ENCODE assay signal across 8 mouse cellular contexts in the genomic region with DNA sequence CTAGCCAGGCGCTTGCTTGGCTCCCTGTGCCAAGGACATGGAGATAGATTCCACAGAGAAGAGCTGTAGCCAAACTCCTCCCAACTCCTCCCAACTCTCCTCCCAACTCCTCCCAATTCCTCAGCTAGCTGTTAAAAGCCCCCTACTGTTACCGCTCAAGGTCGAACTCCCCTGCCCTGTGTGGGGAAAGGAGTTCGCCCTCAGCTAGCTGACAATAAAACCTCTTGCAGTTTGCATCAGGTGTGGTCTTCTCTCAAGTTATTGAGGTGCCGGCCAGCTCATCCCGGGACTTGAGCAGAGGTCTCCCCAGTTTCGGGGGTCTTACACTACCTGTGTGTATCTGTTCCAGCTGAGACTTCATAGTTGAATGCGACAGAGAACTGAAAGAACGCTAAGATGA. TPM values are rescaled to one million over a fixed set of nuclear protein-coding genes. Genes with fewer than 3 reads are reported as not detected.
DNase-seq lines count a peak whose midpoint lies in the region; ATAC-seq and TF ChIP-seq lines count a peak whose summit lies in the region.
"Not testable (repeated sequence)": the region's sequence is repeated elsewhere in the genome, so short reads cannot be mapped to it uniquely, and the experiment has no call there.
"Had no signal": no experiment of that assay in that cellular context is flagged by ENCODE, and none has a peak within 500 bp of the region (broad histone marks: within the 10 kb centered on the region; RNA-seq: fewer than 3 reads in every experiment).

No protein-coding gene starts in this region.

- not testable (repeated sequence) for H3K9me3 ChIP-seq in embryonic facial prominence, embryonic 15.5 days (replicated peaks); limb, embryonic 15.5 days

- H3K27me3 ChIP-seq in embryonic facial prominence, embryonic 15.5 days; limb, embryonic 15.5 days; testis, adult 2 months (ENCODE audit: control insufficient read depth, insufficient read depth, low read length): not testable (repeated sequence)

- not testable (repeated sequence) for TF ChIP-seq CTCF in layer of hippocampus, adult 2 months (conservative IDR thresholded peaks at IDR 0.05); testis, adult 2 months (IDR thresholded peaks at IDR 0.05; ENCODE audit: control insufficient read depth, insufficient read depth, insufficient replicate concordance, low read depth, low read length)

- not testable (repeated sequence) for H3K4me3 ChIP-seq in embryonic facial prominence, embryonic 15.5 days (replicated peaks); layer of hippocampus, adult 2 months; limb, embryonic 15.5 days; testis, adult 2 months (ENCODE audit: control insufficient read depth, low read depth, low read length)

- TF ChIP-seq POLR2A in testis, adult 2 months (IDR thresholded peaks at IDR 0.05; ENCODE audit: control insufficient read depth, low read depth, low read length) = not testable (repeated sequence)

- not testable (repeated sequence) for ATAC-seq in embryonic facial prominence, embryonic 15.5 days (ENCODE audit: insufficient number of reproducible peaks, low FRiP score, low TSS enrichment, low read depth); limb, embryonic 15.5 days (ENCODE audit: insufficient number of reproducible peaks, low FRiP score, low TSS enrichment, low read depth)

- H3K36me3 ChIP-seq in embryonic facial prominence, embryonic 15.5 days; limb, embryonic 15.5 days; testis, adult 2 months (ENCODE audit: control insufficient read depth, insufficient read depth, low read length): not testable (repeated sequence)

- peak; percentile 92 for DNase-seq in ES-CJ7 (ENCODE audit: low read depth, low spot score)
- peak; percentile 28 for DNase-seq in WW6 (ENCODE audit: low read depth, low spot score)
- not testable (repeated sequence) for DNase-seq in layer of hippocampus, adult 2 months (ENCODE audit: low spot score in 2 of 2)
- DNase-seq in thymus, postnatal 25 days = peak; percentile 22

- 0 out of 2 replicates have a peak overlapping the region, but pooled peaks have one; percentile 28 for H3K27ac ChIP-seq in embryonic facial prominence, embryonic 15.5 days (replicated peaks)
- H3K27ac ChIP-seq in layer of hippocampus, adult 2 months = peak overlapping the region; percentile 74
- H3K27ac ChIP-seq in limb, embryonic 15.5 days = peak overlapping the region; percentile 35; the same call in 1 of the 2 replicates
- H3K27ac ChIP-seq in testis, adult 2 months (ENCODE audit: control insufficient read depth, insufficient read depth, low read depth, low read length) = peak overlapping the region; percentile 69

- WGBS in embryonic facial prominence, embryonic 15.5 days = 68% methylated on average over 8 of the region's 9 CpGs
- 63% methylated on average over 9 of the region's 9 CpGs for WGBS in limb, embryonic 15.5 days

- not testable (repeated sequence) for H3K4me1 ChIP-seq in embryonic facial prominence, embryonic 15.5 days; limb, embryonic 15.5 days; testis, adult 2 months (ENCODE audit: control insufficient read depth, insufficient read depth, low read length)

- H3K9ac ChIP-seq in embryonic facial prominence, embryonic 15.5 days; limb, embryonic 15.5 days: not testable (repeated sequence)

- not testable (repeated sequence) for H3K4me2 ChIP-seq in embryonic facial prominence, embryonic 15.5 days (replicated peaks); limb, embryonic 15.5 days

RNA-seq across cellular contexts. Expression of gene Slc41a1, which starts 6.9 kb away (rescaled TPM):
- polyA plus RNA-seq in embryonic facial prominence, embryonic 15.5 days (2015; fragmentation: Nextera tagmentation; extraction: Ambion mirVana) = 17.8 and 18.3 TPM in 2 replicates
- total RNA-seq in layer of hippocampus, adult 2 months (2021) = 10 to 100 TPM; 62.6 to 62.9 TPM
- 16.4 and 18.8 TPM in 2 replicates for polyA plus RNA-seq in limb, embryonic 15.5 days (2015; fragmentation: Nextera tagmentation; extraction: Ambion mirVana)
- polyA plus RNA-seq in testis, adult 2 months (2012; rRNA removed) = 17.3 and 18.8 TPM in 2 replicates

RNA-seq across cellular contexts. Expression of gene Pm20d1, which starts 23.2 kb away (rescaled TPM):
- 0.72 and 1.2 TPM in 2 replicates for polyA plus RNA-seq in embryonic facial prominence, embryonic 15.5 days (2015; fragmentation: Nextera tagmentation; extraction: Ambion mirVana)
- total RNA-seq in layer of hippocampus, adult 2 months (2021) = 1 to 10 TPM; 2.0 to 2.9 TPM
- polyA plus RNA-seq in limb, embryonic 15.5 days (2015; fragmentation: Nextera tagmentation; extraction: Ambion mirVana) = 0.24 and 0.29 TPM in 2 replicates
- 0.28 and 0.31 TPM in 2 replicates for polyA plus RNA-seq in testis, adult 2 months (2012; rRNA removed)
- polyA plus RNA-seq: activated CD4-positive, CD25-positive, alpha-beta regulatory T cell, adult 4 months had no signal

RNA-seq across cellular contexts. Expression of gene Rab29, which starts 46.7 kb away (rescaled TPM):
- 27.4 and 30.5 TPM in 2 replicates for polyA plus RNA-seq in embryonic facial prominence, embryonic 15.5 days (2015; fragmentation: Nextera tagmentation; extraction: Ambion mirVana)
- 1 to 10 TPM; 7.2 to 9.1 TPM for total RNA-seq in layer of hippocampus, adult 2 months (2021)
- 29.8 and 30.1 TPM in 2 replicates for polyA plus RNA-seq in limb, embryonic 15.5 days (2015; fragmentation: Nextera tagmentation; extraction: Ambion mirVana)
- polyA plus RNA-seq in testis, adult 2 months (2012; rRNA removed) = 2.6 and 3.0 TPM in 2 replicates
